Mouse (Mus musculus) heart, adult 11 months (tissue): ENCODE results near the gene Ddn.

Experiments used
- DNase-seq: peaks from one replicate; pipeline ENCODE4 v3.0.0; 2022

Gene Ddn

DNA sequence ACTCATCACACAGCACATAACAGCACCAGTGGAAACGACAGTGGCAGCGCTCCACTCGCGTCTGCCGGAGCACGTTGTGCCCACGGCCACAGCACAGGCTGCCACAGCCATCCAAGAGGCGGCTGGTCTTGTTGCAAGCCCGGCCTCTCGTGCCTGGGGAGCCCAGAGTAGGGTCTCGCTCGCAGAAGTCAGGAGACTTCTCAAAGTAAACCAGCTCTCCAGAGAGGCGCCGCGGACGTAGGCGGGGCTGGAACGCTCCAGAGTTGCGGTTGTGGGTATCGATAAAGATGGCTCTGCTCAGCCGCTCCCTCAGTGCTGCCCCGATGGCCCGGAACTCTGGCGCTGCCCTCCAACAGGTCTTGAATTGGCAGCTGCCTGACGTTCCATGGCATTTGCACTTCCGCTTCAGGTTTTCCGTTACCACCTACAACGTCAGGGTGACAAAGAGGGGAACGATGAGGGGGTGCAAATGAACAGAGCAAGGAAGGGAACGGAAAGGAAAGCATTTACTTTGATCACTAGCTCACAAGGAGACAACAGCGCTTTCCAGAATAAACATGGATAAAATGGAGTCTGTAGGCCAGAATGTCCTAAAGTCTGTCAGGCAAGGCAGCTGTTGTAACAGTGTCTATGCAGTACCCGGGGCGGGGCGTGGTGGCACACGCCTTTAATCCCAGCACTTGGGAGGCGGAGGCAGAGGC lies 36.6 kb downstream of the Ddn start:
- DNase-seq, result no peak

DNA sequence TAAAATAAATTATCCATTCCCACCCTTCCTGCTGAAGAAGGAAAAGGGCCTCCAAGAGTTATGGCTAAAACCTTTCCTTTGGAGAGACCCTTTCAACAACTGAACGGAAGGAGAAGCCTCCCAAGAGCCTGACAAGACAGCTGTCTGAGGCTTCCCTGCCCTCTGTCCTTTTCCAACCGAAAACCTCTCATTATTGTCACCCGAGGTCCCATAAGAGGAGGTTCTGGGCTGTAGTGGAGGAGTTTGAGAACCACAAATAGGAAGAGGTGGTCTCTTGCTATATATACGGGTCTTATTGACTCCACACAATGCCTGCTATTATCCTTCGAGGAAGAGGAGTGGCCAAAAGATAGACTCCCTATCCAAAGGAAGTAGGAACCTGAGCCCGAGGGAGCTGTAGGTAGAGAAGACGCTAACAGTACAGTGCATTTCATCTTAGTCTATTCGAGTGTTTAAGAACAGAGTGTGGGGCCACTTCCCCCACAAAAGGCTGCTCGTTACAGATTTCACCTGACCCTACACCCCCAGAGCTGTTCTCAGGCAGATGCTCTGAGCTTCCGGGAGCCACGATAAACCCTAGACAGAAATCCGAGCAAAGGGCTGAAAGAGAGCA lies 37.4 kb downstream of the Ddn start:
- no peak for DNase-seq

DNA sequence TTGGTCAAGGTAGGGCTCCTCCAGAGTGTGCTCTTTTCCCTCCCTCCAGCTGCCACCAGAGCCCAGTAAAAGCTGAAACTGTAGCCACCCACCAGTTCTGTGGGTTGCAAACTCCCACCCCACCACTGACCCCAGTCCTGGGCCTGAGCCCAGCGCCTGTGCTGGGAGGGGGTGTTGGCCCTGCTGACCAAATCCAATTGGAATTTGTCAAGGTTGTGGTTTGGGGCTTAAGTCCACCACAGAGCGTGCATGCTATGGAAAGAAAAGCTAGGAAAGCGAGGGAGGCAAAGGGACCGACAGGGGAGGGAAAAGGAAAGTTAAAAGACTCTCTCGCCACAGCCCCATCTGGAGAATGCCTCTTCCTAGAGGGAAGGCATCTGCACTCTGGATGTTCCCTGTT lies 41.0 kb downstream of the Ddn start:
- no peak for DNase-seq

DNA sequence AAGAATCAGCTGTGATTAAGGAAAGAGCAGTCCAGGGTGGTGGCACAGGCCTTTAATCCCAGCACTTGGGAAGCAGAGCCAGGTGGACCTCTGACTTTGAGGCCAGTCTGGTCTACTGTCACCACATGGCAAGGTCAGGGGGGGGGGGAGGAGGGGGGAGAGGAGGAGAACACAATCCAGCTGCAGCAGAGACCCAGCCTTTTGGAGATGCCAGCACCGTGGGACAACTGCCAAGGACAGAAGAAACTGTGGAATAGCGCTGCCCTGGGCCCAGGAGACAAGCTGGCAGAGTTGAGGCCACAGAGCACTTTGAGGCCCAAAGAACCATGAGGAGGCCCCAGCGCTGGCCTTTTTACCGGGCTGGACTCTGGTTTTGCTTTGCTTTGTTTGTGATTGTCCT lies 43.4 kb downstream of the Ddn start:
- DNase-seq, result no peak

DNA sequence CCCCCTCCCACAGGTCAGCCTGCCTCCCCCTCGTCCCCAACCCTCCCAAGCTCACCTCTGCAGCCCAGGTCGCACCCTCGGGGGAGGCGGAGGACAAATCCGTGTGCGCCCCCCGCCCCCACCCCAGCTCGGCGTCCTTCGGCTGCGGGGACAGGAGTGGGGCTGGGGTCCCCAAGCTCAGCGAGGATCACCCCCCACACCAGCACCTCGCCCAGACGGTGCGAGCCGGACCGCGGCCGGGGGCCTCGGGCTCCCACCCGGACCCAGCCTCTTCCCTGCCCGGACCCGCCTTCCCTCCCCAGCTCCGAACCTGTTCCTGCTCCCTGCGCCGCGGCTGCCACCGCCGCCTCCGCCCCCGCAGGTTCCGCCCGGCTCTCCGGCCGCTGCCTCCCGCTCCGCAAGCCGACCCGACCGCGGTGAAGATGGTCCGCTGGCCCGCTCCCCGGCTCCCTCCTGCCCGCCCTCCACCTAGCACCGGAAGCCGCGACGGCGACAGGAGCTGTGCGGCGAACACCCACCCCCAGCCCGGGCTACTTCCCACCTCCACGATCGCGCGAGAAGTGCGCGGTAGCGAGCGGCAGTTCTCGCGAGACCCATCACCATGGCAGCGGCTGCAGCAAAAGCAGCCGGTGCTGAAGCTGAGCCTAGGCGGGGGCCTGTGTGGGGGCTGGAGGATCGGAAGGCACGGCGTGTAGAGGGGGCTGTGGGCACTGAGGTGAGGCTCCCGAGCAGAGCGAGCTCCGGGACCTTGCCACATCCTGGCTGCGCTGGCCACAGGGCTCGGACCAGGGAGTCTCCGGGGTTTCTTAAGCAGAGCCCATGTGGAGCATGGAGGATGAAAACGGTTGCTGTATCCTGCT lies 46.4 kb downstream of the Ddn start, which contains the start of gene Arf3:
Gene Arf3 (minus strand): TSS at position 545 of the 860 bp plus-strand sequence.
- DNase-seq, result peak; percentile 100

- DNase-seq, result peak; percentile 98
Measured at GRCm38 (mm10) chr15:98762201-98762621, 47.1 kb downstream of the Ddn start.

- DNase-seq, result no peak
Measured at GRCm38 (mm10) chr15:98754125-98754524, 55.2 kb downstream of the Ddn start.
